Mouse (Mus musculus): ENCODE measurements around the gene Prok1.

DNA sequence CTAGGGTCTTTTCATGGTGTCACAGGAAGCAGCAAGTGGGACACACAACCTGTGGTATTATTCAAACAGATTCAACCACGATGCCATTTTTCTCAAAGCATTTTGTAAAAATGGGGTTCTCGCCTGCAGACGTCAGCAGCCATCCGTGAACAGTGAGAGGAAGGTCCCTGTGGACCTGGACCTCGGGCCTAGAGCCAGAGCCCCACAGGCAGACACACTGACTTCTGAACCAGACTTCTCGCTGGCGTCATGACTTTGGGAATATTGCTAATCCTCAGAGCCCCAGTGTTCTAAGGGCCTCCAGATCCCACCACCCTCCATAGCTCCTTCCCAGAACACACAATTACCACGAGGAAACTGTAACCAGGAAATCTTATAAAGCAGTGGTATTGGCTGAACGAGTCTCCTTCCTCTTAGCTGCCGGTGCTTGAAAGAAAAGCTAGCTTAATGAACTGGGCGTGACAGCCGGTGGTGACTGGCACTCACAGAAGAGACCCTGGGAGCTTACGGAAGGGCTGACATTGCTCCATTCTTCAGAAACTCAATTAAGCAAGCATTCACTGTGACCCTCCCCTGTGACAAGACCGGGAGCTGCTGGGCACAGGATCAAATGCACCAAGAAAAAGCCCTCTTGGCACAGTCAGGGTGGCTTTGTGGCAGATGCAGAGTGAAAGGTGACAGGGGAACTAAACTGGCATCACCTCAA, 2.0 kb upstream of the Prok1 start:
- TF ChIP-seq CTCF (IDR thresholded peaks at IDR 0.05; ENCODE audit: borderline replicate concordance, extremely low read depth, insufficient read depth, insufficient read length) (no peak), POLR2A (IDR thresholded peaks at IDR 0.05; ENCODE audit: borderline replicate concordance, extremely low read depth, insufficient read depth, insufficient read length, poor library complexity, severe bottlenecking) (no peak)

All from brain, embryonic 14.5 days (tissue).